Mouse (Mus musculus) bone marrow, adult 2 months (tissue): ENCODE data around the gene Gm9376.

Experiments used
- CTCF ChIP-seq: fragments of 200-500 bp; IDR thresholded peaks from 2 replicates; pipeline ENCODE4 v1.5.1; 2011; ENCODE audit warnings: low read length, control low read depth; ENCODE audit not compliant: control insufficient read depth, insufficient read depth
- POLR2A ChIP-seq: fragments of 200-500 bp; IDR thresholded peaks from 2 replicates; pipeline ENCODE4 v1.6.1; 2011; ENCODE audit warnings: low read depth, mild to moderate bottlenecking, control low read depth, low read length, borderline replicate concordance; ENCODE audit not compliant: control insufficient read depth

DNA sequence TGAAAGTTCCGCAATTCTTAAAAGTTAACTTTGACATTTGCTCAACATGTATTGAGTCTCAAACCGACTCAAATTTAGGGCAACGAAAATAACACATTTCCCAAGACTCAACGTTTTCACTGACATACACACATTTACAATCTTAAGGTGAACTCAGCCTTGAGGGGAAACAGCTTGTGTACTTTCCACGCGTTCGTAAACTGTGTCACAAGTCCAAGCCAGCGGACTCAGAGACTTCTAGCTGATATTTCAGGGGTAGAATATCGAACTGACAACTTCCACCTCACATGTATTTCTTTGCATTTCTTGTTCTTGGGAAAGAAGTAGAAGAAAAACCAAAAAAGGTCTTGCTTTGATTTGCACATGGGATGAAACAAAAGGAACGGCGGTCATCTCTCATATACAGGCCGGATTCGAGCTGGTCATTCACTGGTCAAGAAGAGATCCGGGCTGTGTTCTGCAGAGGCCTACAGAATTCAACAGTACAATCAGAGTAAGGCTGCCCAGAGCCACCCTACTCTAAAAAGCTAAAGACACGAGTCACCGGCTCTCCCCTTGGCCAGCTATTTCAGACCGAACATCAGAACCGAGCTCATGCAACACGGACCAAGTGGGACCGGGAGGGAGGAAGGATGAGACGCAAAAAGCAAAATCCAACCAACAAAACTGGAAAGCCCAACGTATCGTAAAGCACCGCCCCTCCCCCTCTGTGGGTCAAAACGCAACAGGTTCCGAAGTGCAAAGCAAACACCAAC lies 32.8 kb upstream of the Gm9376 start:
- TF ChIP-seq CTCF = no peak
- no peak for TF ChIP-seq POLR2A
